Mouse (Mus musculus) C3H10T1/2 (cell line): ENCODE measurements around the gene Fundc2. TPM values are rescaled to one million over a fixed set of nuclear protein-coding genes. Genes with fewer than 3 reads are reported as not detected.

Source experiments
- polyA plus RNA-seq, 2 experiments: library from polyadenylated mRNA; unstranded; fragments of >200 nt; fragmentation: generic; extraction: Trizol; gene quantifications; one replicate each; pipeline ENCODE4 v1.2.1; 2012; ENCODE audit warnings: missing spikeins in 2 of 2

Gene Fundc2
- polyA plus RNA-seq: 10 to 100 TPM in 1 of 2 experiments, 1 to 10 TPM in 1; 8.7 to 50.3 TPM

DNA sequence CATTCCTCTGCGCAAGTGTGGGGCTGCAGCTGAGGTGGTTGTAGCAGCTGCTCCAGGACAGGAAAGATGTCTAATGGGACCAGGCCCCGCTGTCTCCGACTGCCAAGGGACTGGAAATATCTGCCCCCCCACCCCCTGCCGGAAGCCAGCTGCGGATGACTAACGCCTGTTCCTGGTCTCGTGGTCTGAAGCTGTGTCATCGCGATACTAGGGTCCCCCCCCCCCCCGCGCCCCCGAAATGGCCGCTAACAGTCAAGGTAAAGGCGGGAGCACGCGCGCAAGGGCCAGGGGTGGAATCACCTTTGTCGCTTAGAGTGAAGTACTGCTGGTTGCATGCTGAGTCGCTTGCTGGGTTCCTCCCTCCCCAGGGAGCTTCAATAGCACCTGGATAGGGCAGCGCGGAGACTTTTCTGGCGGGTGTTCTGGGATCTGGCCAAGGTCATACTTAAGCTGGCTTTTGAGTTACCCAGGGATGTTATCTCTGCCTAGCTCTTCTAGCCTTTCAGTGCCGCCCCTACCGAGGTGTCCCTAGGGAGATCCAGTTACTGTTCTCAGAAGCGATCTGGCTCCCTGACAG, at the start of gene Fundc2, which contains the start of gene F8:
Gene Fundc2 (plus strand): TSS at position 205 of the 577 bp plus-strand sequence.
Gene F8 (minus strand): TSS at position 421 of the 577 bp plus-strand sequence.

DNA sequence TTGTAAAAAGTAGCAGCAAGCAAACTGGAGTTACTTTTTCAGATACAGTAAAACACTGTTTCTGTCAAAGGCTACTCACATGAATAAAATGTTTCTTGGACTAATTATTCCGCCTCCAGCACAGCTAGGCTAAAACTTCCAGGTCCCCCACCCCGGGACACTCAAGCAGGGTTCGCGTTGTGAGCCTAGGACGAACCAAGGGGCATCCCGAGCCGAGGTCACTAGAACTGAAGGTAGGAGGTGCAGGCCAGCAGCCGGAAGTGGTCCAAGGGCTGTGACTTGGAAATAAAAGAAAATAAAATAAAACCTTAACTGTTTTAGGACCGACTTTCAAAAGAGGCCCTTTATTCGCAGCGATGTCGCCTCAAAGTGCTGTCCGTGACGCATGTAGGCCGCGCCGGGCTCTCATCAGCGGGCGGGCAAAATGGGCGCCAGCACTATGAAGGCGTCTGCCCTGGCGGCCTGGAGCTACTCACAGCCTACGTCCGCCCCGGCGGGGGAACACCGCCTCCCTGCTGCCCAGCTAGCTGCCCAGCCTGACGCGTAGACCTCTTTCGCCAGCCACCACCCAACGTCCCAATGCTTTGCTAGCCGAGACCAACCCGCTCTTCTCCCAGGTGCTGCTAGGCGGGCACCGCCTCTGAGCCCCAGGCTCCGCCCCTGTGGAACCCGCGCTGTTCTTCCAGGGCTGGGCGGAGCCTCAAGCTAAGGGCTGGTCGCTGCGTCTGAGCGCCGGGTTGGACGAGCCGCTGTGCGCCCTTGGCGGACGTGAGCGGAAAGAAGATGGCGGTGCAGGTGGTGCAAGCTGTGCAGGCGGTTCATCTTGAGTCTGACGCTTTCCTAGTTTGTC, 34.0 kb downstream of the Fundc2 start, which contains the start of the genes Cmc4, Mtcp1 and Brcc3:
Gene Cmc4 (minus strand): TSS at position 649 of the 850 bp plus-strand sequence.
Gene Mtcp1 (minus strand): TSS at position 653 of the 850 bp plus-strand sequence.
Gene Brcc3 (plus strand): TSS at position 693 of the 850 bp plus-strand sequence.

Other genes with a start within 250 kb of the Fundc2 start
- not detected for gene Smim9, start 218.6 kb upstream of the Fundc2 start, polyA plus RNA-seq
- under 1 TPM; 0.07 to 0.58 TPM for gene F8, start 216 bp downstream of the Fundc2 start, polyA plus RNA-seq
- gene Cmc4, start 34.2 kb downstream of the Fundc2 start, polyA plus RNA-seq: 1 to 10 TPM in 1 of 2 experiments, under 1 TPM in 1; 0.55 to 6.6 TPM
- gene Mtcp1, start 34.2 kb downstream of the Fundc2 start, polyA plus RNA-seq: 1 to 10 TPM in 1 of 2 experiments, under 1 TPM in 1; 0.15 to 1.1 TPM
- 1 to 10 TPM; 1.0 to 6.0 TPM for gene Brcc3, start 34.2 kb downstream of the Fundc2 start, polyA plus RNA-seq
- gene Vbp1, start 131.9 kb downstream of the Fundc2 start, polyA plus RNA-seq: 10 to 100 TPM in 1 of 2 experiments, 1 to 10 TPM in 1; 2.4 to 16.1 TPM
- gene Rab39b, start 195.8 kb downstream of the Fundc2 start, polyA plus RNA-seq: 1 to 10 TPM in 1 of 2 experiments, under 1 TPM in 1; 0.76 to 1.1 TPM